Mouse (Mus musculus): ENCODE data around the gene Iqgap3. TPM values are rescaled to one million over a fixed set of nuclear protein-coding genes. Genes with fewer than 3 reads are reported as not detected.

Gene Iqgap3
- 3.0 and 3.8 TPM in 2 replicates for polyA plus RNA-seq (2015; fragmentation: Nextera tagmentation; extraction: Ambion mirVana)

DNA sequence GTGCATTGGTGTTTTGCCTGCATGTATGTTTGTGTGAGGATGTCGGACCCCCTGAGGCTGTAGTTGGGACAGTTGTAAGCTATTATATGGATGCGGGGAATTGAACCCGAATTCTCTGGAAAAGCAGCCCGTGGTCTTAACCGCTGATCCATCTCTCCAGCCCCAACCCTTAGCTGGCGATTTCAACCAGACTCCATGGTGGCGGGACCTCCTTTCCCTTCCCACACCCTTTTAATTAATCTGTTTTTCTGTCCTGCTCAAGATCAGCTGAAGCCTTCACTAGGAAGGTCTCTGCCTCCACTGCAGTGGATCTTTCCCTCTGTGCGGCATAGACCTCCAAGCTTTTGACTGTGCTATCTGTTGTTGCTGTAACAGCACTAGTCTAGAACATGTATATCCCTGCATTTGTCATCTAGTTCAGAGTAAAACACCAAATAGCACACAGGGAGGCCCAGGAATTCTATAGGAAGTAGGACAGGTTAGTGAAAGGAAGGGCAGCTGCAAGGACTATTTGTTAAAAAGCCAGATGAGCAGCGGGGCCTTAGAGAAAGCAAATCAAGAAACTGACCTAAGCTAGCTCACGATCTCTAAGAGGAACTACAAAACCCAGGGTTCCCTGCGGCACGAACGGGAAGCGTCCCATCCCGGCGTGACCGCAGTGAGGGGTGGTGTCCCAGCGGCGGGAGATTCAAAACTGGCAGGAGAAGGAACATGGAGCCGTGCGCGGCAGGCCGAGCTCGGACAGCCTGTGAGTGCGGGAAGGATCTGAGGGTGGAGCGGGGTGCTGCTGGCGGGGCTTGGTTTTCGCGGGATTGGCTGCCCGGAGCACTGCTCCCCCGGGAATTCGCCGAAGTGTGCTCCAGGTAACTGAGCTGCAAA, at the start of gene Iqgap3:
Gene Iqgap3, plus strand, starts transcription at position 627 of the 879 bp plus-strand sequence.
- no peaks in the 10 kb centered on the region for H3K27me3 ChIP-seq
- no peaks in the 10 kb centered on the region for H3K9me3 ChIP-seq
- peak; percentile 92 for ATAC-seq (ENCODE audit: low read depth)
- H3K9ac ChIP-seq = peak within 1 kb of the TSS; percentile 60
- 0 out of 2 replicates have a peak within 1 kb of the TSS, but pooled peaks have one; percentile 34 for H3K27ac ChIP-seq (replicated peaks)
- 21% methylated on average over 33 of the region's 33 CpGs for WGBS
- H3K4me3 ChIP-seq = peak within 1 kb of the TSS; percentile 46
- H3K4me2 ChIP-seq = peak within 1 kb of the TSS; percentile 73
- H3K36me3 ChIP-seq = no peaks in the 10 kb centered on the region
- peaks cover 18% of the 10 kb centered on the region for H3K4me1 ChIP-seq (replicated peaks)

DNA sequence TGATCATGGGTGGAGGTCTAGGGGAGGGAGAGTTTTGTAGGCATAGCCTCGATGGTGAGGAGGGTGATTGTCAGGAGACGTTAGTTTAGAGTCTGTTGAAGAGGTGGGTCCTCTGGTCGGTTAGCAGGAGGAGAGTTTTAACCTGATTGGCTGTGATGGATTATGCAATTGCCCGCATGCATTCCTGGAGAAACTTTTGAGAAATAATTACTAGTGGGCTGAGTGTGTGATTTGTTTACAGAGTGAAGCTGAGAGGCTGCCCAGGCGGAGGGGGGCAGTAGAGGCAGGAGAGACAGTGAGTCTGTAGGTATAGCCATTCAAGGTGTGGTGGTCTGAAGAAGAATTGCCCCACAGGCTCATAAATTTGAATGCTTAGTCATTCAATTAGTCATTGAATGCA, 48.3 kb upstream of the Iqgap3 start:
- ATAC-seq (ENCODE audit: low read depth) = no peak
- peaks cover 71% of the 10 kb centered on the region for H3K27me3 ChIP-seq

GRCm38 (mm10) chr3:88035561-88036293, 46.0 kb upstream of the Iqgap3 start:
- H3K4me1 ChIP-seq (replicated peaks) = no peaks in the 10 kb centered on the region; the same call in 1 of the 2 replicates
- H3K9me3 ChIP-seq = no peaks in the 10 kb centered on the region
- no peaks in the 10 kb centered on the region for H3K36me3 ChIP-seq
- ATAC-seq (ENCODE audit: low read depth) = no peak
- H3K4me3 ChIP-seq = no peak overlapping the region
- no peak overlapping the region for H3K4me2 ChIP-seq
- H3K27me3 ChIP-seq = peaks cover 67% of the 10 kb centered on the region
- H3K27ac ChIP-seq (replicated peaks) = no peak overlapping the region
- H3K9ac ChIP-seq = no peak overlapping the region
- 61% methylated on average over 1 of the region's 1 CpGs for WGBS

More for the DNA sequence above, 48.3 kb upstream of the Iqgap3 start:
- no peaks in the 10 kb centered on the region for H3K36me3 ChIP-seq
- H3K4me1 ChIP-seq (replicated peaks) = no peaks in the 10 kb centered on the region; the same call in 1 of the 2 replicates
- no peak overlapping the region for H3K4me3 ChIP-seq
- H3K9me3 ChIP-seq = no peaks in the 10 kb centered on the region
- H3K27ac ChIP-seq (replicated peaks) = no peak overlapping the region
- WGBS = 81% methylated on average over 5 of the region's 5 CpGs
- no peak overlapping the region for H3K4me2 ChIP-seq
- H3K9ac ChIP-seq = no peak overlapping the region

DNA sequence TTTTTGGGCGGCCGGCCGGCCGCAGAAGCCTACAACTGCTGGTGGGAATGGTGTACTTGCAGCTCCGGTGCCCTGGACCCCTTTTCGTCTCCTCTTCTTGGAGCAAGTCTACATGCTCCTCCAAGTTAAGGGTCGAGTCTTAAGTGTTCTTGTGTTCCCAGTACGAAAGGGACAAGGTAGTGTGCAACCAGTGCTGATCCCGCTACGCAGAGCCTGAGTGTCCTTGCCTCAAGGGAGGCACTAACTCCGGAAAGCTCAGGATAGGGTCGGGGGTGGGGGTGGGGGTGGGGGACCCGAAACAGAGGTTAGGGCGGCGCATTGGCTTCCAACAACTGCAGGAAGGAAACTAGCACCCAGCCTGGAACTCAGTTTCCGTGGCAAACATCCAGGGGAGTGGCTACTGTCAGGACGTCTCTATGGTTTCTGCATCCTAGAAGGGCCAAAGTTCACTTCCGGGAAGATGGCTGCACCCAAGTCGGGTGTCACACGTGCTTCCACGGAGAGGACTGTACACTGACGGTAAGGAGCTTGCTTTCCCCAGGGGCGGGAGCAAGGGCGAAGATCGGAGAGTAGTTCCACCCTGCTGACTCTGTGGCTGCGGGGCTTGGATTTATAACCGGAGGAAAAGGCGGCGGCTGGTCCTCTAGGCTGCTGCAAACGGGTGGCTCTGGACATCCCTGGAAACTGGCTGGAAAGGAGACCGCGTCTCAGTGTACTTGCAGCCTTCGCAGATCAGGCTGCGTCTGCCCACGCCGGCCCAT, 38.9 kb upstream of the Iqgap3 start, which contains the start of gene Gpatch4:
Gene Gpatch4, plus strand, starts transcription at position 448 of the 761 bp plus-strand sequence.
- H3K27me3 ChIP-seq = peaks cover 28% of the 10 kb centered on the region
- 11% methylated on average over 36 of the region's 36 CpGs for WGBS
- H3K4me1 ChIP-seq (replicated peaks) = peaks cover 16% of the 10 kb centered on the region
- H3K9me3 ChIP-seq = no peaks in the 10 kb centered on the region
- ATAC-seq (ENCODE audit: low read depth) = peak; percentile 96
- H3K4me2 ChIP-seq = peak within 1 kb of the TSS; percentile 86
- no peak within 1 kb of the TSS; the same call in 1 of the 2 replicates for H3K27ac ChIP-seq (replicated peaks)
- H3K9ac ChIP-seq = peak within 1 kb of the TSS; percentile 73
- peak within 1 kb of the TSS; percentile 79 for H3K4me3 ChIP-seq
- no peaks in the 10 kb centered on the region; the same call in 1 of the 2 replicates for H3K36me3 ChIP-seq

- ATAC-seq (ENCODE audit: low read depth) = no peak
- 95% methylated on average over 3 of the region's 3 CpGs for WGBS
- Histone ChIP-seq H3K4me3 (no peak overlapping the region), H3K4me1 (replicated peaks) (0 out of 2 replicates have a peak, but pooled peaks cover 3% of the 10 kb centered on the region), H3K9me3 (no peaks in the 10 kb centered on the region), H3K36me3 (peaks cover 48% of the 10 kb centered on the region), H3K27ac (replicated peaks) (no peak overlapping the region), H3K4me2 (no peak overlapping the region), H3K27me3 (no peaks in the 10 kb centered on the region), H3K9ac (no peak overlapping the region)
Observed at GRCm38 (mm10) chr3:88049532-88049931, 32.2 kb upstream of the Iqgap3 start.

GRCm38 (mm10) chr3:88057030-88057429, 24.7 kb upstream of the Iqgap3 start:
- peaks cover 28% of the 10 kb centered on the region for H3K4me1 ChIP-seq (replicated peaks)

DNA sequence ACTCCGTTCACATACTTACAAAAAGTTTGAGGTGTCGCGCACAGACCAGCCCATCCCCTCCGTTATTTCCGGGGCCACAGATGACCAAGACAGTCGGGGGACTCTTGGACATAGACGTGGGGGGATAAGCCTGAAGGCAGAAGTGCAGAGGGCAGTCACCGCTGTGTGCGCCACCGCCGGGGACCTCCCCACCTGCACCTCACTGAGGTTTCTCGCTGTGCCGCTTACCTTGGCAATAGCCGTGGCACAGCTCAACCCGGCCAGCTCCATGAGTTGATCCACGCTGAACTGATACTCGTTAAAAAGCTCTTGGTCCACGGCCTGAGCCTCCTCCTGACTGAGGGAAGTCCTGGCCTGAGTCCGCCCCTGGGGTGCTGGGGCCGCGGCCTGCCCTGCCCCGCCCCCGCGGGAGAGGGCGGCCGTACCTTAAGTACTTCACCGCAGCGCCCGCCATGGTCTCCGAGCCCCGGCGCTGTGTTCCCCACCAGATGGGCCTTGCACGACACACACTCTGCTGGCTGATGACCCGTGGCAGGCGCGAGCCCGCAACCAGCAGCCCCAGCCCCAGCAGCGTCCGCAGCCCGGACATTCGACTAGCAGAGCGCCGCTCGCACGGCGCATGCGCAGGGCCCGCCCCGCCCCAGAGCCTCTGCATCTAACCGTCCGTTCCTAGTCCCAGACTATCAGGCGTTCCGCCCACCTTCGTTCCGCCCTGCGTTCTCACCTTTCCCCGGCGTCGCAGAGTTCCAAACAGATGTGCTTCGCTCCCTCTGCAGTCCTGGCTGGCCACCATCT, 23.7 kb upstream of the Iqgap3 start, which contains the start of gene Naxe:
Gene Naxe, minus strand, starts transcription at position 594 of the 795 bp plus-strand sequence.
- peak within 1 kb of the TSS; percentile 93 for H3K4me3 ChIP-seq
- peaks cover 28% of the 10 kb centered on the region for H3K4me1 ChIP-seq (replicated peaks)
- H3K4me2 ChIP-seq = peak within 1 kb of the TSS; percentile 87
- WGBS = 1% methylated on average over 60 of the region's 60 CpGs
- H3K9ac ChIP-seq = peak within 1 kb of the TSS; percentile 94
- ATAC-seq (ENCODE audit: low read depth) = peak; percentile 96
- H3K27ac ChIP-seq (replicated peaks) = peak within 1 kb of the TSS; percentile 64
- H3K9me3 ChIP-seq = no peaks in the 10 kb centered on the region
- H3K36me3 ChIP-seq = peaks cover 39% of the 10 kb centered on the region
- H3K27me3 ChIP-seq = no peaks in the 10 kb centered on the region

More at GRCm38 (mm10) chr3:88057030-88057429, 24.7 kb upstream of the Iqgap3 start:
- Histone ChIP-seq H3K9ac (peak overlapping the region; percentile 35; the same call in 1 of the 2 replicates), H3K36me3 (peaks cover 49% of the 10 kb centered on the region), H3K27ac (replicated peaks) (no peak overlapping the region), H3K4me2 (peak overlapping the region; percentile 87), H3K9me3 (no peaks in the 10 kb centered on the region), H3K4me3 (peak overlapping the region; percentile 93), H3K27me3 (no peaks in the 10 kb centered on the region)
- ATAC-seq (ENCODE audit: low read depth) = no peak
- 86% methylated on average over 6 of the region's 6 CpGs for WGBS

- H3K4me1 ChIP-seq (replicated peaks) = no peaks in the 10 kb centered on the region
- no peak overlapping the region for H3K27ac ChIP-seq (replicated peaks)
- H3K9me3 ChIP-seq = no peaks in the 10 kb centered on the region; the same call in 1 of the 2 replicates
- no peak for ATAC-seq (ENCODE audit: low read depth)
- no peak overlapping the region for H3K4me3 ChIP-seq
- 56% methylated on average over 2 of the region's 2 CpGs for WGBS
- H3K9ac ChIP-seq = no peak overlapping the region
- H3K4me2 ChIP-seq = no peak overlapping the region
- peaks cover 2% of the 10 kb centered on the region for H3K27me3 ChIP-seq
- no peaks in the 10 kb centered on the region for H3K36me3 ChIP-seq
Observed at GRCm38 (mm10) chr3:88068386-88068785, 13.4 kb upstream of the Iqgap3 start.

- Histone ChIP-seq H3K9me3 (no peaks in the 10 kb centered on the region), H3K4me1 (replicated peaks) (no peaks in the 10 kb centered on the region), H3K4me2 (no peak overlapping the region), H3K4me3 (no peak overlapping the region), H3K27ac (replicated peaks) (no peak overlapping the region), H3K9ac (no peak overlapping the region), H3K36me3 (no peaks in the 10 kb centered on the region), H3K27me3 (peaks cover 2% of the 10 kb centered on the region)
- peak; percentile 64 for ATAC-seq (ENCODE audit: low read depth)
- WGBS = 2% methylated on average over 5 of the region's 5 CpGs
Observed at GRCm38 (mm10) chr3:88071783-88072182, 10.0 kb upstream of the Iqgap3 start.

DNA sequence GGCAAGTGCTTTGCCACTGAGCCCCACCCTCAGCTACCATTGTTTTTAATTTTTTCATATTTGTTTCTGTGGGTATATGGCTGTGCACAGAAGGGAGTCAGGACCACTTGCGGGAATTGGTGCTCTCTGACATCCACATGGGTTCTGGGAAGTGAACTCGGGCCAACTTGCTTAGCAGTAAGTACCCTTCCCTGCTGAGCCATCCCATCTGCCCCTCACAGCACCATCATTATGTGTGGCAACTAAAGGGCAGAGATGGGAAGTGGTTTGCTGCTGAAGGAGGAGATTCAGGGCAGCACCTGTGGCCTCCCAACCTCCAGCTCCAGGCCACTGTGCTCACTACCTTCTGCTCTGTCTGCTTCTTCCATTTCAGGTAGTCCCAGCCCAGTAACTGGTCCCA, 8.1 kb upstream of the Iqgap3 start:
- Histone ChIP-seq H3K9ac (no peak overlapping the region), H3K4me1 (replicated peaks) (no peaks in the 10 kb centered on the region), H3K4me3 (no peak overlapping the region), H3K36me3 (no peaks in the 10 kb centered on the region), H3K27me3 (peaks cover 2% of the 10 kb centered on the region), H3K9me3 (no peaks in the 10 kb centered on the region), H3K27ac (replicated peaks) (no peak overlapping the region), H3K4me2 (no peak overlapping the region)
- ATAC-seq (ENCODE audit: low read depth) = no peak
- 74% methylated on average over 2 of the region's 2 CpGs for WGBS

DNA sequence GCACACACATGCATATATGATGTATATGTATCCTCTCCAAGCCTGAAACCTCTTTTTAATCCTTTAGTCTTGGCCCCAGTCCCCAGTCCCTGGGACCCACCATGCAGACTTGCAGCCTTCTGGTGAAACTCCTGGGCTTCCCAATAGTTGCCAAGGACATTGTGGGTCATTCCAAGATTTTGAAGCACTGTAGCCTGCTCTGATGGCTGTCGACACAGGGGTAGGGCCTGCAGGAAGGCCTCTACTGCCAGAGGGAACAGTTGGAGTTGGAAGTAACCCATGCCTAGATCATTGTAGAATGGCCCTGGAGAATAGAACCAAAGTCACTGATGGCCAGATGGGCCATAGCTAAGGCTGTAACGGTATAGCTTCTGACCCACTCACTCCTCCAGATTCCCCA, 7.4 kb upstream of the Iqgap3 start:
- 72% methylated on average over 2 of the region's 2 CpGs for WGBS
- Histone ChIP-seq H3K27ac (replicated peaks) (no peak overlapping the region), H3K4me1 (replicated peaks) (no peaks in the 10 kb centered on the region), H3K4me2 (no peak overlapping the region), H3K36me3 (no peaks in the 10 kb centered on the region), H3K9ac (no peak overlapping the region), H3K27me3 (peaks cover under 1% of the 10 kb centered on the region), H3K4me3 (no peak overlapping the region), H3K9me3 (no peaks in the 10 kb centered on the region)
- no peak for ATAC-seq (ENCODE audit: low read depth)
